Mouse (Mus musculus) kidney, embryonic 15.5 days (tissue): ENCODE data around the gene Trappc6a. TPM values are rescaled to one million over a fixed set of nuclear protein-coding genes. Genes with fewer than 3 reads are reported as not detected.
A peak's percentile ranks its signal among the peaks of the same experiment; 100 is the strongest.

Source experiments
- ATAC-seq: fragments of 200-750 bp; cut with Nextera tagmentation; replicated peaks from 2 replicates; pipeline ENCODE4 v1.8.0; 2017; ENCODE audit warnings: moderate TSS enrichment; ENCODE audit not compliant: low FRiP score
- H3K27ac ChIP-seq: fragments of 300-500 bp; sonication (generic); 2 replicates; pipeline ENCODE4 v1.5.1; 2015; ENCODE audit warnings: mild to moderate bottlenecking, inconsistent platforms
- H3K27me3 ChIP-seq: fragments of 300-500 bp; sonication (generic); 2 replicates; pipeline ENCODE4 v1.6.1; 2015; ENCODE audit warnings: inconsistent platforms
- H3K36me3 ChIP-seq: fragments of 300-500 bp; sonication (generic); 2 replicates; pipeline ENCODE4 v1.6.1; 2015; ENCODE audit warnings: inconsistent platforms
- H3K4me1 ChIP-seq: fragments of 300-500 bp; sonication (generic); 2 replicates; pipeline ENCODE4 v1.6.1; 2015; ENCODE audit warnings: inconsistent platforms
- H3K4me2 ChIP-seq: fragments of 300-500 bp; sonication (generic); 2 replicates; pipeline ENCODE4 v1.6.1; 2015; ENCODE audit warnings: moderate library complexity, mild to moderate bottlenecking, inconsistent platforms
- H3K4me3 ChIP-seq: fragments of 300-500 bp; sonication (generic); replicated peaks from 2 replicates; pipeline ENCODE4 v1.5.1; 2015; ENCODE audit warnings: mild to moderate bottlenecking, inconsistent platforms
- H3K9ac ChIP-seq: fragments of 300-500 bp; sonication (generic); 2 replicates; pipeline ENCODE4 v1.6.1; 2015; ENCODE audit warnings: mild to moderate bottlenecking, inconsistent platforms
- H3K9me3 ChIP-seq: fragments of 300-500 bp; sonication (generic); replicated peaks from 2 replicates; pipeline ENCODE4 v1.6.1; 2016; ENCODE audit warnings: inconsistent platforms
- WGBS: fragments of 180-500 bp; shearing (Covaris S2); methylation state at CpG from one replicate; pipeline ENCODE4 v1.1.7; 2015; ENCODE audit warnings: mixed read lengths; 5-methylcytosine and 5-hydroxymethylcytosine counted together
- polyA plus RNA-seq: library from polyadenylated mRNA; unstranded; fragments of >200 nt; fragmentation: Nextera tagmentation; extraction: Ambion mirVana; gene quantifications from 2 replicates; pipeline ENCODE4 v1.2.1, GENCODE M21; 2015

Gene Trappc6a
- polyA plus RNA-seq, 1 experiment from 2014 or later: 81.2 TPM

GRCm38 (mm10) chr7:19557086-19557485 lies 48.9 kb downstream of the Trappc6a start:
- WGBS: 91% methylated on average over 2 of the region's 2 CpGs
- H3K4me3 ChIP-seq: no peak overlapping the region
- no peaks in the 10 kb centered on the region for H3K9me3 ChIP-seq
- no peak overlapping the region for H3K4me2 ChIP-seq
- H3K9ac ChIP-seq: no peak overlapping the region
- H3K27ac ChIP-seq: no peak overlapping the region
- peaks cover 44% of the 10 kb centered on the region for H3K36me3 ChIP-seq
- H3K27me3 ChIP-seq: no peaks in the 10 kb centered on the region
- ATAC-seq: no peak
- peaks cover 39% of the 10 kb centered on the region for H3K4me1 ChIP-seq

GRCm38 (mm10) chr7:19557982-19558900 lies 50.0 kb downstream of the Trappc6a start:
- Histone ChIP-seq H3K4me3 (no peak overlapping the region), H3K9me3 (no peaks in the 10 kb centered on the region), H3K36me3 (peaks cover 34% of the 10 kb centered on the region), H3K4me2 (no peak overlapping the region), H3K9ac (no peak overlapping the region), H3K27ac (no peak overlapping the region), H3K4me1 (peaks cover 42% of the 10 kb centered on the region), H3K27me3 (no peaks in the 10 kb centered on the region)
- 92% methylated on average over 6 of the region's 6 CpGs for WGBS
- no peak for ATAC-seq

- Histone ChIP-seq H3K27me3 (no peaks in the 10 kb centered on the region), H3K4me3 (no peak overlapping the region), H3K9me3 (no peaks in the 10 kb centered on the region), H3K4me2 (no peak overlapping the region), H3K9ac (no peak overlapping the region), H3K36me3 (peaks cover 31% of the 10 kb centered on the region), H3K4me1 (peaks cover 47% of the 10 kb centered on the region), H3K27ac (no peak overlapping the region)
- no peak for ATAC-seq
- WGBS: 52% methylated on average over 2 of the region's 2 CpGs
Measured at GRCm38 (mm10) chr7:19558965-19559364, 50.8 kb downstream of the Trappc6a start.

GRCm38 (mm10) chr7:19560491-19561260 lies 52.5 kb downstream of the Trappc6a start:
- Histone ChIP-seq H3K9me3 (no peaks in the 10 kb centered on the region), H3K4me1 (peaks cover 47% of the 10 kb centered on the region), H3K4me3 (peak overlapping the region; percentile 94), H3K27ac (peak overlapping the region; percentile 95; the same call in 1 of the 2 replicates), H3K27me3 (no peaks in the 10 kb centered on the region), H3K36me3 (peaks cover 35% of the 10 kb centered on the region), H3K4me2 (peak overlapping the region; percentile 81), H3K9ac (peak overlapping the region; percentile 88)
- no peak for ATAC-seq
- 21% methylated on average over 11 of the region's 11 CpGs for WGBS

DNA sequence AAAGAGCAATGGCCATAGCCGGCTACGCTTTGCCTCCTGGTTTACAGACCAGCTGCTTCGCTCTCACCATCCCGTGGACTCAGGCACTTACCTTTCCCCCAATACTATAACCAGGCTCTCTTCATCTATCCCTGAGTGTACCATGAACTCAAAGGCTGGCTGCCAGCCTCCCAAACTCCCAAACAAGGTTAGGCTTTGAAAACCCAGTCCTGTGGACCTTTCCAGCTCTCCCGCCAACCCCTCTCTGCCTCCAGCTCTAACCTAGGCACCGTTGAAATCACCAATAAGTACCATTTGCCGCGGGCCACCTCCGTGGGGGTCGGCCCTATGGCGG lies 53.2 kb downstream of the Trappc6a start:
- Histone ChIP-seq H3K36me3 (peaks cover 37% of the 10 kb centered on the region), H3K27ac (peak overlapping the region; percentile 95), H3K4me2 (peak overlapping the region; percentile 81), H3K9ac (peak overlapping the region; percentile 88), H3K9me3 (no peaks in the 10 kb centered on the region), H3K4me1 (peaks cover 47% of the 10 kb centered on the region), H3K27me3 (no peaks in the 10 kb centered on the region), H3K4me3 (peak overlapping the region; percentile 94)
- peak; percentile 9; the same call in 1 of the 2 replicates for ATAC-seq
- WGBS: 1% methylated on average over 11 of the region's 11 CpGs

GRCm38 (mm10) chr7:19561765-19562642 lies 53.8 kb downstream of the Trappc6a start:
- ATAC-seq: peak; percentile 87
- H3K27me3 ChIP-seq: no peaks in the 10 kb centered on the region
- peaks cover 47% of the 10 kb centered on the region for H3K4me1 ChIP-seq
- WGBS: under 1% methylated on average over 102 of the region's 102 CpGs
- H3K4me2 ChIP-seq: peak overlapping the region; percentile 81
- H3K4me3 ChIP-seq: peak overlapping the region; percentile 94
- peak overlapping the region; percentile 88 for H3K9ac ChIP-seq
- H3K27ac ChIP-seq: peak overlapping the region; percentile 95
- H3K36me3 ChIP-seq: peaks cover 38% of the 10 kb centered on the region
- no peaks in the 10 kb centered on the region for H3K9me3 ChIP-seq

DNA sequence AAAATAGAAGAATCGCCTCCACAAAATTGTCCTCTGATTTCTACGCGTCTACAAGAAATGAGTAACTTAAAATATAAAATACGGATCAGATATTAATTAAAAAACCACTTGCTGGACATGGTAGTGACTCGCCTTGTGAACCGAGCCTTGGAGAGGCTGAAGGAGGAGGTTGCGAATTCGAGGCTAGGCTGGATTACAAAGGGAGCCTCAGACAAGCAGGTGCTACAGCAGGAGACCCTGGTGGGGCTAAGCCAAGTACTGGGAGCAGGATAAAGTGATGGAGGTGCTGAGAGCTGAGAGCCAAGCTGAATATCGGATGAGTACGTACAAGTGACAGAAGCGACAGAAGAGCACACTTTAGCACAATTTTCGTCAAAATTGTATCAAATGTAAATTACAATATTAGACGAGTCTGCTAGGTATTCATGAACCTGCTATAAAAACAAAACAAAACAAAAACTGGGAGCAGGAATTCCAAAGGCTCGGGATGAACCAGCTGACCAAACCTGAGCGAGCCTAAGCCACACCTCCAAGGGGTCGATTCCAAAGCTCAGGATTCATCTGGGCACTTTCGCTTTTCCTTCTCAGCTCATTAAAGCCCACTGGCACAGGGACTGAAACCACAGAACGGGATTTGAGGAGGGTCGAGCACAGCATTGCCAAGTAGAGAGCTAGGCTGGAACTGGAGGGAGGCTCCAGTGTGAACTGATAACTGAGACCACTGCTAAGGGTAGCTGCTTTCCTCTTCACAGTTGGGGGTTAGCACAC lies 54.6 kb downstream of the Trappc6a start, which contains the start of gene Ppp1r37:
Gene Ppp1r37 (minus strand): TSS at position 434 of the 768 bp plus-strand sequence.
- no peaks in the 10 kb centered on the region for H3K9me3 ChIP-seq
- H3K9ac ChIP-seq: peak within 1 kb of the TSS; percentile 88
- 2% methylated on average over 19 of the region's 19 CpGs for WGBS
- H3K4me3 ChIP-seq: peak within 1 kb of the TSS; percentile 94
- ATAC-seq: no peak; the same call in 1 of the 2 replicates
- H3K4me1 ChIP-seq: peaks cover 47% of the 10 kb centered on the region
- H3K27me3 ChIP-seq: no peaks in the 10 kb centered on the region
- H3K36me3 ChIP-seq: peaks cover 38% of the 10 kb centered on the region
- H3K4me2 ChIP-seq: peak within 1 kb of the TSS; percentile 81
- peak within 1 kb of the TSS; percentile 95 for H3K27ac ChIP-seq

- WGBS: 82% methylated on average over 3 of the region's 3 CpGs
- no peak for ATAC-seq
- H3K4me2 ChIP-seq: peak overlapping the region; percentile 81; the same call in 1 of the 2 replicates
Measured at GRCm38 (mm10) chr7:19563884-19564283, 55.7 kb downstream of the Trappc6a start.

GRCm38 (mm10) chr7:19564455-19564854 lies 56.3 kb downstream of the Trappc6a start:
- H3K36me3 ChIP-seq: peaks cover 43% of the 10 kb centered on the region
- H3K9me3 ChIP-seq: no peaks in the 10 kb centered on the region
- H3K9ac ChIP-seq: no peak overlapping the region
- no peak overlapping the region for H3K4me2 ChIP-seq
- WGBS: 85% methylated on average over 4 of the region's 4 CpGs
- H3K27ac ChIP-seq: no peak overlapping the region
- ATAC-seq: no peak
- no peaks in the 10 kb centered on the region for H3K27me3 ChIP-seq
- H3K4me3 ChIP-seq: no peak overlapping the region
- H3K4me1 ChIP-seq: peaks cover 32% of the 10 kb centered on the region

More at GRCm38 (mm10) chr7:19563884-19564283, 55.7 kb downstream of the Trappc6a start:
- no peak overlapping the region for H3K9ac ChIP-seq
- H3K4me3 ChIP-seq: no peak overlapping the region
- no peak overlapping the region for H3K27ac ChIP-seq
- H3K36me3 ChIP-seq: peaks cover 38% of the 10 kb centered on the region
- no peaks in the 10 kb centered on the region for H3K27me3 ChIP-seq
- no peaks in the 10 kb centered on the region for H3K9me3 ChIP-seq
- peaks cover 37% of the 10 kb centered on the region for H3K4me1 ChIP-seq
